Mouse (Mus musculus): ENCODE measurements around the gene Mdga2. TPM values are rescaled to one million over a fixed set of nuclear protein-coding genes. Genes with fewer than 3 reads are reported as not detected.

Gene Mdga2
- polyA plus RNA-seq, 1 experiment = not detected

- Histone ChIP-seq H3K79me2 (ENCODE audit: control insufficient read depth, insufficient read depth) (no peaks in the 10 kb centered on the region), H3K27me3 (ENCODE audit: control insufficient read depth, insufficient read depth, insufficient read length) (no peaks in the 10 kb centered on the region)
These were observed 333.1 kb downstream of the Mdga2 start for GRCm38 (mm10) chr12:66889276-66889675.

GRCm38 (mm10) chr12:66888636-66889035 lies 333.7 kb downstream of the Mdga2 start:
- H3ac ChIP-seq (ENCODE audit: control insufficient read depth, insufficient read length, low read depth) = no peak overlapping the region
- no peaks in the 10 kb centered on the region for H3K27me3 ChIP-seq (ENCODE audit: control insufficient read depth, insufficient read depth, insufficient read length)
- no peak overlapping the region for H3K4me3 ChIP-seq (ENCODE audit: insufficient read depth, poor library complexity, severe bottlenecking)
- no peaks in the 10 kb centered on the region for H3K36me3 ChIP-seq (ENCODE audit: control insufficient read depth, insufficient read depth)
- TF ChIP-seq CEBPB (IDR thresholded peaks at IDR 0.05; ENCODE audit: low read depth) (no peak), FOSL1 (IDR thresholded peaks at IDR 0.05; ENCODE audit: insufficient read depth, low read length, poor library complexity, severe bottlenecking) (no peak), MYOD1 (IDR thresholded peaks at IDR 0.05; ENCODE audit: control insufficient read depth, insufficient read length, low read depth) (no peak), MAX (IDR thresholded peaks at IDR 0.05) (no peak), MYOG (IDR thresholded peaks at IDR 0.05; ENCODE audit: control insufficient read depth, extremely low read depth, insufficient read length) (no peak), USF1 (IDR thresholded peaks at IDR 0.05; ENCODE audit: low read depth) (no peak), CTCF (IDR thresholded peaks at IDR 0.05; ENCODE audit: control insufficient read depth, insufficient read depth, insufficient read length) (no peak)
- H3K79me3 ChIP-seq (ENCODE audit: low read depth) = no peaks in the 10 kb centered on the region
- H3K79me2 ChIP-seq (ENCODE audit: control insufficient read depth, insufficient read depth) = no peaks in the 10 kb centered on the region

More at GRCm38 (mm10) chr12:66889276-66889675, 333.1 kb downstream of the Mdga2 start:
- H3K36me3 ChIP-seq (ENCODE audit: control insufficient read depth, insufficient read depth) = no peaks in the 10 kb centered on the region
- no peaks in the 10 kb centered on the region for H3K79me3 ChIP-seq (ENCODE audit: low read depth)
- no peak overlapping the region for H3K4me3 ChIP-seq (ENCODE audit: insufficient read depth, poor library complexity, severe bottlenecking)
- H3ac ChIP-seq (ENCODE audit: control insufficient read depth, insufficient read length, low read depth) = no peak overlapping the region
- TF ChIP-seq MYOD1 (IDR thresholded peaks at IDR 0.05; ENCODE audit: control insufficient read depth, insufficient read length, low read depth) (no peak), MYOG (IDR thresholded peaks at IDR 0.05; ENCODE audit: control insufficient read depth, extremely low read depth, insufficient read length) (no peak), CEBPB (IDR thresholded peaks at IDR 0.05; ENCODE audit: low read depth) (no peak)

- TF ChIP-seq MYOG (IDR thresholded peaks at IDR 0.05; ENCODE audit: control insufficient read depth, extremely low read depth, insufficient read length) (no peak), FOSL1 (IDR thresholded peaks at IDR 0.05; ENCODE audit: insufficient read depth, low read length, poor library complexity, severe bottlenecking) (no peak), MYOD1 (IDR thresholded peaks at IDR 0.05; ENCODE audit: control insufficient read depth, insufficient read length, low read depth) (no peak), CEBPB (IDR thresholded peaks at IDR 0.05; ENCODE audit: low read depth) (no peak), USF1 (IDR thresholded peaks at IDR 0.05; ENCODE audit: low read depth) (no peak), MAX (IDR thresholded peaks at IDR 0.05) (no peak), CTCF (IDR thresholded peaks at IDR 0.05; ENCODE audit: control insufficient read depth, insufficient read depth, insufficient read length) (no peak)
- H3K79me3 ChIP-seq (ENCODE audit: low read depth) = no peaks in the 10 kb centered on the region
- H3ac ChIP-seq (ENCODE audit: control insufficient read depth, insufficient read length, low read depth) = no peak overlapping the region
- H3K27me3 ChIP-seq (ENCODE audit: control insufficient read depth, insufficient read depth, insufficient read length) = no peaks in the 10 kb centered on the region
- no peaks in the 10 kb centered on the region for H3K36me3 ChIP-seq (ENCODE audit: control insufficient read depth, insufficient read depth)
- H3K79me2 ChIP-seq (ENCODE audit: control insufficient read depth, insufficient read depth) = no peaks in the 10 kb centered on the region
- H3K4me3 ChIP-seq (ENCODE audit: insufficient read depth, poor library complexity, severe bottlenecking) = no peak overlapping the region
These were observed 356.1 kb downstream of the Mdga2 start for GRCm38 (mm10) chr12:66866199-66866598.

DNA sequence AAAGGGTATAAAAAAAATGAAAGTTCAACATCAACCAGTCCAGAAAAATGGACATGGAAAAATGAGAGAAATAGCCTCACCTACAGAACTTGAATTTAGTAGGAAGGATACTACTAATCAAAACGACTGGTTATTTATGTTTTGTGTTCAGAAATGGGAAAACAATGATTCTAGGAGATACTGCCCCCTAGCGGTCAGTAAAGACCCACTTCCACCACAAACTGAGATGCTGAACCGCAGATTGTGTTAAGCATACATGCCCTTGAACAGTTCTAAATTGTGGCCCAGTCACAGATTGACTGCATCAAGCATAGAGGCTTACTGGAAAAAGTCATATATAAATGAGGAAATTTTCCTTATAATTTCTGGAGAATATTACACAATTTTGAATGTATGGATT lies 369.2 kb downstream of the Mdga2 start:
- H3K27me3 ChIP-seq (ENCODE audit: control insufficient read depth, insufficient read depth, insufficient read length) = no peaks in the 10 kb centered on the region
- no peaks in the 10 kb centered on the region for H3K36me3 ChIP-seq (ENCODE audit: control insufficient read depth, insufficient read depth)
- H3K79me2 ChIP-seq (ENCODE audit: control insufficient read depth, insufficient read depth) = no peaks in the 10 kb centered on the region
- no peak for TF ChIP-seq MYOG (IDR thresholded peaks at IDR 0.05; ENCODE audit: control insufficient read depth, extremely low read depth, insufficient read length)
- TF ChIP-seq CTCF (IDR thresholded peaks at IDR 0.05; ENCODE audit: control insufficient read depth, insufficient read depth, insufficient read length) = no peak
- no peak for TF ChIP-seq FOSL1 (IDR thresholded peaks at IDR 0.05; ENCODE audit: insufficient read depth, low read length, poor library complexity, severe bottlenecking)
- no peak overlapping the region for H3ac ChIP-seq (ENCODE audit: control insufficient read depth, insufficient read length, low read depth)
- no peaks in the 10 kb centered on the region for H3K79me3 ChIP-seq (ENCODE audit: low read depth)
- H3K4me3 ChIP-seq (ENCODE audit: insufficient read depth, poor library complexity, severe bottlenecking) = no peak overlapping the region

- no peak overlapping the region for H3K4me3 ChIP-seq (ENCODE audit: insufficient read depth, poor library complexity, severe bottlenecking)
- H3K36me3 ChIP-seq (ENCODE audit: control insufficient read depth, insufficient read depth) = no peaks in the 10 kb centered on the region
- H3K27me3 ChIP-seq (ENCODE audit: control insufficient read depth, insufficient read depth, insufficient read length) = no peaks in the 10 kb centered on the region
- H3K79me2 ChIP-seq (ENCODE audit: control insufficient read depth, insufficient read depth) = no peaks in the 10 kb centered on the region
- H3K79me3 ChIP-seq (ENCODE audit: low read depth) = no peaks in the 10 kb centered on the region
- TF ChIP-seq USF1 (IDR thresholded peaks at IDR 0.05; ENCODE audit: low read depth) = no peak
- no peak for TF ChIP-seq MYOD1 (IDR thresholded peaks at IDR 0.05; ENCODE audit: control insufficient read depth, insufficient read length, low read depth)
- no peak for TF ChIP-seq MAX (IDR thresholded peaks at IDR 0.05)
- no peak for TF ChIP-seq CEBPB (IDR thresholded peaks at IDR 0.05; ENCODE audit: low read depth)
- TF ChIP-seq CTCF (IDR thresholded peaks at IDR 0.05; ENCODE audit: control insufficient read depth, insufficient read depth, insufficient read length) = no peak
- TF ChIP-seq MYOG (IDR thresholded peaks at IDR 0.05; ENCODE audit: control insufficient read depth, extremely low read depth, insufficient read length) = no peak
- no peak for TF ChIP-seq FOSL1 (IDR thresholded peaks at IDR 0.05; ENCODE audit: insufficient read depth, low read length, poor library complexity, severe bottlenecking)
- H3ac ChIP-seq (ENCODE audit: control insufficient read depth, insufficient read length, low read depth) = no peak overlapping the region
These were observed 382.0 kb downstream of the Mdga2 start for GRCm38 (mm10) chr12:66840336-66840735.

DNA sequence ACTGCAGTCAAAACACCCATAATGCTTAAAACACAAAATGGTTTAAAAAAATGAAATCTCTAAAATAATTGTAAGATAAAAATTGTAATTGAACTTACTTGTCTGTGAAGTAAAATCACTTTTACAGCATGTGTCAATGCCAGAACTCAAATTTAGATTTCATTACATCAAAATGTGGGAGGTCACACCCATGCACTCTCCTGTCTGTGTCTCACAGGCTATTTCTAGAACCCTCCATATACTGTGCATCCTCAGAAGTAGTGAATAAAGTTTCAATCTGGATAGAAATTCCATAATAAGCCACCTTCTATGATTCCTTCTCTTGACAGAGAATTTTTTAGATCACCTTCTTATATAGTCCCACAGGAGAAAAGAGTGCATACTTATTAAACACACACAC lies 466.7 kb downstream of the Mdga2 start:
- no peaks in the 10 kb centered on the region for H3K79me3 ChIP-seq (ENCODE audit: low read depth)
- no peaks in the 10 kb centered on the region for H3K27me3 ChIP-seq (ENCODE audit: control insufficient read depth, insufficient read depth, insufficient read length)
- H3K4me3 ChIP-seq (ENCODE audit: insufficient read depth, poor library complexity, severe bottlenecking) = no peak overlapping the region
- H3ac ChIP-seq (ENCODE audit: control insufficient read depth, insufficient read length, low read depth) = no peak overlapping the region
- H3K79me2 ChIP-seq (ENCODE audit: control insufficient read depth, insufficient read depth) = no peaks in the 10 kb centered on the region
- TF ChIP-seq USF1 (IDR thresholded peaks at IDR 0.05; ENCODE audit: low read depth) (no peak), MAX (IDR thresholded peaks at IDR 0.05) (no peak), FOSL1 (IDR thresholded peaks at IDR 0.05; ENCODE audit: insufficient read depth, low read length, poor library complexity, severe bottlenecking) (no peak), CTCF (IDR thresholded peaks at IDR 0.05; ENCODE audit: control insufficient read depth, insufficient read depth, insufficient read length) (no peak)
- H3K36me3 ChIP-seq (ENCODE audit: control insufficient read depth, insufficient read depth) = no peaks in the 10 kb centered on the region
